Mouse (Mus musculus) activated CD4-positive, CD25-positive, alpha-beta regulatory T cell (primary cell): Measurements from ENCODE around the gene Vnn3. TPM values are rescaled to one million over a fixed set of nuclear protein-coding genes. Genes with fewer than 3 reads are reported as not detected.

ENCODE experiments used
- polyA plus RNA-seq, 2 experiments: library from polyadenylated mRNA; unstranded; fragments of 100-300 nt; shearing (Covaris generic); gene quantifications; one replicate each; pipeline ENCODE4 v1.2.1; 2017

The Vnn3 gene
- polyA plus RNA-seq, result not detected

GRCm38 (mm10) chr10:23851228-23851912, at the start of gene Vnn3:
Vnn3 (plus strand) TSS chr10:23851462.

GRCm38 (mm10) chr10:23894601-23895349, 43.5 kb downstream of the Vnn3 start, which contains the start of gene Vnn1:
Vnn1 (plus strand) TSS chr10:23894688.

Other genes starting within 250 kb of the Vnn3 start
- 10 to 100 TPM; 48.8 to 52.8 TPM for gene Rps12, start 64.2 kb upstream of the Vnn3 start, polyA plus RNA-seq
- gene Slc18b1, start 54.5 kb upstream of the Vnn3 start, polyA plus RNA-seq, result under 1 TPM in 1 of 2 experiments, not detected in 1; 0.10 TPM
- gene Vnn1, start 43.2 kb downstream of the Vnn3 start, polyA plus RNA-seq, result not detected
- not detected for gene Taar1, start 68.9 kb downstream of the Vnn3 start, polyA plus RNA-seq
- under 1 TPM in 1 of 2 experiments, not detected in 1; 0.34 TPM for gene Taar2, start 87.1 kb downstream of the Vnn3 start, polyA plus RNA-seq
- not detected for gene Taar3, start 98.1 kb downstream of the Vnn3 start, polyA plus RNA-seq
- gene Taar4, start 109.0 kb downstream of the Vnn3 start, polyA plus RNA-seq, result not detected
- gene Taar5, start 119.2 kb downstream of the Vnn3 start, polyA plus RNA-seq, result not detected
- gene Taar6, start 134.2 kb downstream of the Vnn3 start, polyA plus RNA-seq, result not detected
- gene Taar7a, start 142.0 kb downstream of the Vnn3 start, polyA plus RNA-seq, result not detected
- gene Taar7b, start 148.5 kb downstream of the Vnn3 start, polyA plus RNA-seq, result not detected
- under 1 TPM in 1 of 2 experiments, not detected in 1; 0.22 TPM for gene Taar7d, start 175.8 kb downstream of the Vnn3 start, polyA plus RNA-seq
- under 1 TPM in 1 of 2 experiments, not detected in 1; 0.53 TPM for gene Taar7e, start 186.2 kb downstream of the Vnn3 start, polyA plus RNA-seq
- not detected for gene Taar7f, start 198.0 kb downstream of the Vnn3 start, polyA plus RNA-seq
- not detected for gene Taar8a, start 225.0 kb downstream of the Vnn3 start, polyA plus RNA-seq
- not detected for gene Taar8b, start 240.8 kb downstream of the Vnn3 start, polyA plus RNA-seq